Mouse (Mus musculus) G1E (cell line): ENCODE data around the gene Pes1.

Source experiments
- CTCF ChIP-seq: IDR thresholded peaks from 2 replicates; pipeline ENCODE4 v1.5.1; 2012; ENCODE audit warnings: low read depth, low read length, inconsistent platforms, mixed read lengths
- GATA1 ChIP-seq: IDR thresholded peaks from 2 replicates; pipeline ENCODE4 v1.6.1; 2012; ENCODE audit warnings: borderline replicate concordance, low read length, inconsistent platforms, mixed read lengths
- GATA2 ChIP-seq: IDR thresholded peaks from 2 replicates; pipeline ENCODE4 v1.6.1; 2012; ENCODE audit warnings: low read depth, low read length, inconsistent platforms, borderline replicate concordance
- POLR2AphosphoS5 ChIP-seq: IDR thresholded peaks from 2 replicates; pipeline ENCODE4 v1.6.1; 2012; ENCODE audit warnings: low read depth, low read length, inconsistent platforms; ENCODE audit not compliant: insufficient replicate concordance
- TAL1 ChIP-seq: conservative IDR thresholded peaks from 2 replicates; pipeline ENCODE4 v1.6.1; 2012; ENCODE audit warnings: low read depth, low read length, inconsistent platforms, mixed read lengths

DNA sequence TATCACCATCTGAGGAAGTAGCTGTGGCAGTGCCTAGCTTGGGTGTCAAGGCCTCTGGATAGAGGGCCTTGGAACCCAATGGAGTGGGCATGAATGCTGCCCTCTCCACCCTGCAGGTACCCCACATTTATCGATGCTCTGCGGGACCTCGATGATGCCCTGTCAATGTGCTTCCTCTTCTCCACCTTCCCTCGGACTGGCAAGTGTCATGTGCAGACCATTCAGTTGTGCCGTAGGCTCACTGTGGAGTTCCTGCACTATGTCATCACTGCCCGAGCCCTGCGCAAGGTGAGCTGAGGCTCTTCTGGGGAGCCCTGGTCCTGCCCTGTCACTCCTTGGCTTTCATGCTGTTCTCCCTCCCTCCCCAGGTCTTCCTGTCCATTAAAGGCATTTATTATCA lies 9.3 kb downstream of the Pes1 start:
- no peak for TF ChIP-seq TAL1
- no peak for TF ChIP-seq CTCF
- TF ChIP-seq GATA1: no peak
- no peak for TF ChIP-seq POLR2AphosphoS5
- TF ChIP-seq GATA2: no peak
